Mouse (Mus musculus): ENCODE measurements at regions not wholly inside any gene's neighbourhood (a gene's known extent, or its start where the extent isn't known, plus 50 kb on each side); places are given as distances from the start of the nearest gene placed in this dataset.
A peak's percentile ranks its signal among the peaks of the same experiment; 100 is the strongest.

- DNase-seq (ENCODE audit: low spot score in 2 of 2), result peak in 1 of 2 experiments; percentile 27
Measured at GRCm38 (mm10) chr15:68811041-68811440, 2310.3 kb upstream of the Lrrc6 start.

DNA sequence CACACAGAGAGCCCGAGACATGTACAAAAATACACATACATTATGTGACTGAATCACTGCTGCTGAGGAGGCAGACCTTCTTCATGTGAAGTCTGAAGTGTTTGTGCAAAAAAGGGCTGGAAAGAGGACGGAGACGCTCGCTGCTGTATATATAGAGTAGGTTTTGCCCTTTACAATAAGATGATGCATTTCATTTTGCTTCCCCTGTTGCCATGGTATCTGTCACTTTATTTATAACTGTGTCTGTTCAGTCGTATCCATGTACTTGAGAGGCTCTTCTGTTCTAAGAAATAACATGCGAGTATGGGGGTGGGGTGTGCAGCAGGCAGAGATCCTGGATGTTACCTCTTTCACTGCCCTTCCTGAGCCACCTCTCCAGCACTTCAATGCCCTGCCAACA is 2309.9 kb upstream of the Lrrc6 start:
- peak in 1 of 2 experiments; percentile 84 for DNase-seq (ENCODE audit: low spot score in 2 of 2)

DNA sequence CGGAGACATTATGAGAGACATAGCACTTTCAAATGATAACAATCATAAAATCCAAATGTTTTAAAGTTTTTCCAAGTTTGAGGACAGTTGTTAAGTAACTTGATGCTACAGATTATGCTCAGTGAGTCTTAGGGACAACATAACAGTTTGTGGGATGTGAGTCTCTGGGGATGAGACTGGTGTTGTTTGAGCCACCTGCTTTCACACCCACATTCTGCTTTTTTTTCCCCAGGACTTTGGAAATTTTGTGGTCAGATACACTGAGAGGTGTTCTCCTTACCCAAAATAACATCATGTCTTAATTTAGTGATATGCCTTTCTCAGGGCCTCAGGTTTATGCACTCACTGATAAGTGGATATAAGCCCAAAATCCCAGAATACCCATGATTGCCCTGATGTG is 2307.5 kb upstream of the Lrrc6 start:
- DNase-seq (ENCODE audit: low spot score in 2 of 2), result peak in 1 of 2 experiments; percentile 26

DNA sequence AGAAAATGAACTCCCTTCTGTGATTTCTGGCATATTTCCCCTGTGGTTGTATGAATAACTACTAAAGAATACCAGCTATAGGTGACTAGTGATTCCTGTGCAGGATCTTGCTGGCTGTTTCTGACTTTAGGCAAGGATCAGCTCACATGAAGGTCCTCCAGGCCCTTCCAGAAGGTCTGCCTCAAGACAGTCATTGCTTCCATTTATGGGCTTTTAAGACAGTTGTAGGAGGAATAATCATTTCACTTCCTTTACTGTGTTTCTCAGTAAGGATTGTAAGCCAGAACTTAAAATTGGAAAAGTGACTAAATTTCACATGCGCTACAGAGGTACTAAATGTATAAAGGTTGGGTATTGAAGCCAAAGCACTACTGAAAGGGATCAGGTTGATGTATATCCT is 2303.5 kb upstream of the Lrrc6 start:
- DNase-seq (ENCODE audit: low spot score in 2 of 2), result peak in 1 of 2 experiments; percentile 29

DNA sequence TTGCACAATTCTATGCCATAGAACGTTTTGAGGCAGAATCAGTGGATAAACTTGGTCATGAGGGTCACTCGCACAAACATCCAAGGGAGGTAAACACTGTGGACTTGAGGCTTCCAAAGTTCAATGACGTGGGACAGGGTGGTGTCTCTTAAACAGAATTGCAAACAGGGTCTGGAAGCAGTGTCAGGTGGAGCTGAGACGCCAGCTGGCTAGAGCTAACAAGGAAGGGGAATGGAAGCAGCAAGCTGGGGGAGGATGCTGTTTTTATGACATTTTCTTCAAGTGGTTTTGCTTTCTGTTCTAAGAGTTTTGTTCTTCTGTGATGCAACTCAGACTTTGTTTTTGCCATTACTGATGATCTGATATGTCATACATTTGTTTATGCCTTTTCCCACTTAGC is 2301.1 kb upstream of the Lrrc6 start:
- peak in 1 of 2 experiments; percentile 33 for DNase-seq (ENCODE audit: low spot score in 2 of 2)

- DNase-seq (ENCODE audit: low spot score in 2 of 2), result no peak
Measured at GRCm38 (mm10) chr15:68797406-68797805, 2296.7 kb upstream of the Lrrc6 start.

- peak in 1 of 2 experiments; percentile 39 for DNase-seq (ENCODE audit: low spot score in 2 of 2)
Measured at GRCm38 (mm10) chr15:68795239-68795960, 2294.7 kb upstream of the Lrrc6 start.

DNA sequence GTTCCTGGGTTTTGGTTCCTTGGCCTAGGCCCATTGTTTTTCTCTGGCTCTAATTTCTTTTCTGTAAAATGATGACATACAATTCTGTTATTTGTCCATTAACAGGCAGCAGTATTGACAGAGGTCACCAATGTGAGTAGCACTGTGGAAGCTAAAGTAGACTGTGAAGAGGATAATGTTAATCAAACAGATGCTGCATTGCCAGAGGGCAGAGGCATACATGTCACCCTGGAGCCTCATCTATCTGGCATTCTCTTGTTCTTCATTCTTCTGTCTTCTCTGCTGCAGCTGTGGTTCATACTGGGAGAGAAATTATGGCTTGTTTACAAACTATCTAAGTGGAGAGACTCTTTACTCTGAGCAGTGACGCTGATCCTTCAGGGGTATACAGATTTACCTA is 2259.2 kb upstream of the Lrrc6 start:
- DNase-seq (ENCODE audit: low spot score in 2 of 2), result no peak

- DNase-seq (ENCODE audit: low spot score in 2 of 2), result no peak
Measured at GRCm38 (mm10) chr15:68755255-68755654, 2254.5 kb upstream of the Lrrc6 start.

DNA sequence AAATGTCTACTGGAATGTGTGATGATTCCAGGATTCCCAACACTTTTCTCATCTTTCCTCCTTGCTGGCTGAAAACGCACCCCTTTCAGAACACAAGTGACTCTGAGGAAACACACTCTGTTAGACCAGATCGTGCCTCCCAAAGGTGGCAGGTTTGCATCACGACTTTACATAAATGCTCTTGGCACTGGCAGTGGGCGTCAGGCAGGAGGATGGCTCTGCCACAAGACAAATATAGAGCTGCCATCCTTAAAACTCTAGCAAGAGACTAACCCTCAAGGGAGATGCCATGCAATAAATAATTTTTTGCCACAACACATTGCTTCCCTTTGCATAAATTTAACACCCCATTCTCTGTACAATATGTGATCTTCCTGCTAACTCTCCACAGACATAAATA is 2254.1 kb upstream of the Lrrc6 start:
- DNase-seq (ENCODE audit: low spot score in 2 of 2), result peak in 1 of 2 experiments; percentile 92

GRCm38 (mm10) chr15:68739344-68739743 is 2238.6 kb upstream of the Lrrc6 start:
- no peak for DNase-seq (ENCODE audit: low spot score in 2 of 2)

DNA sequence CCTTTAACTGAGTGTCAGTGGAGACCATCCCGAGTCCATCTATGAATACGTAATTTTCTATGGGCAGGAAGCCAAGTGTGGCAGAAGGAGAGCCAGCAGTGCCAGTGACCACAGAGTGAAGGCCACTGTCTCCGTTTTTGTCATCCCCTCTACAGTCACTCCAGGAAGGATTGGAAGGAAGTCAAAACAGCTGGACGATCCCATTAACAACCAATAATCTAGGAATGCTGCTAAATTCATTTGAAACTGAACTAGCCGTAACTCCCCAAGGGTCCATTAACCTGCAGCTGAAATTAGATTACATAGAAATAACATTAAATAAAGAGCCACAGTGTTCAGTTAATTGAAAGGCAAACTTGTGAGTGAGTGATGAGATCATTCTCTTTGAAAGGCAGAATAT is 2220.5 kb upstream of the Lrrc6 start:
- no peak for DNase-seq (ENCODE audit: low spot score in 2 of 2)

DNA sequence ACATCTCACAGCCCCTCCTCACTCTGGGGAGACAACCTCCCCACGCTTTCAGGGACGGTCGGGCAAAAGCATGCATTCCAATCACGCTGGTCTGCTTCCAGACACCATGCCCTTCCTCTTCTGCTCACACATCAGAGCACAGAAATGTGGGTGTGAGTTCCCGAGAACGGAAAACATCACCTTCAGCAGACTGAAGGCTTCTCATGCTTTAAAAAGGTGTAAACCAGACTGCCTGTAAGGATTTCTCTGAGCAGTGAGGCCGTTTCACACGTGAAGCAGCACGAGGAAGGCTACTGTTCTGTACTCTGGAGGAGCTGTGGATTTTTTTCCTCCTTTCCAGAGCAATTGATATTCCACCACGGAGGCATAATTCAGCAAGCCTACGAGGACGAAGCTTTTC is 2218.8 kb upstream of the Lrrc6 start:
- peak in 1 of 2 experiments; percentile 66 for DNase-seq (ENCODE audit: low spot score in 2 of 2)

GRCm38 (mm10) chr15:68714337-68714736 is 2213.6 kb upstream of the Lrrc6 start:
- peak in 1 of 2 experiments; percentile 70 for DNase-seq (ENCODE audit: low spot score in 2 of 2)

DNA sequence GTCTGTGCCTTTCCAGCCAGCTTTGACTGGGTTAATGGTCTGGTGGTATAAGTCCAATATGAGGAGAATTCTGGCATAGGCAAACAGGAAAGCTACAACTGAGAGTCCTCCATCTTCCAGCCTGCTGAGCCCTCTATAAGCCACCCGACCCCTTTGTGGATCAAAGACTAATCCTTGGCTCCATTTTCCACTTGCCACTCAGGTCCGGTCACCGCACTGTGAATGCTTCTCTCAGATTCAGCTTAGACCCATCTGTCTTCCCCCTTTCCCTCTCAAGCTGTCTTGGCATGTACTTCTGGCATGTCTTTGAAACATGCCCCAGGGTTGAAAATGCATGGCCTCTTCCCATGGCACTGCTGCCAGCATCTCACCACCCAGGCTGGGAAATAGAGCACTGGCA is 2206.6 kb upstream of the Lrrc6 start:
- no peak for DNase-seq (ENCODE audit: low spot score in 2 of 2)

DNA sequence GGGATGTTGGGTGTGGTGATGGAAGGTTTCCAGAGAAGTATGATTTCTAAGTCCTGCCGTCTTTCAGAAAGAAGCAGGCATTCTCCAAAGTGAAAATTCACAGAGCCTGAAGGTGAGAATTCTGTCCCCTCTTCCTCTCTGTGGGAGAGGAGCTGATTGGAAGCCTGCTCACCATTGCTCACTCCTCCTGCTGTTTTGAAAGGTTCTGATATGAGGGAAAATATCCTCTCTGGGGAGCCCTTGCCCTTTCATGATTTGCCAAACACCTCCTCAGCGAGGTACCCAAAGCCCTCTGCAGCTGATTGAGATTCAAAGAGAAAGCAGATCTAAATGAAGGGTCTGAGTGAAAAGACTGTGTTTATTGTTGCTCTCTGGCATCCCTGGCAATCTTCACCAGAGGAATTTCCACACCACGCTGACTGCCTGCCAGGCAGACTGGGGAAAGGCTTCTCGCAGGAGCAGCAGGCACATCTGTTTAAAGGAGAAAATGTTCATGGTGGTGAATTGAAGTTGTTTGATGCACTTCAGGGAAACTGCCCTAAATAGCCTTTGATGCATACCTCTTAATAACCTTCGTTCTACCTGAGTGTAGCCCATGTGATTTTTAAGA is 2194.4 kb upstream of the Lrrc6 start:
- DNase-seq (ENCODE audit: low spot score in 2 of 2), result no peak

DNA sequence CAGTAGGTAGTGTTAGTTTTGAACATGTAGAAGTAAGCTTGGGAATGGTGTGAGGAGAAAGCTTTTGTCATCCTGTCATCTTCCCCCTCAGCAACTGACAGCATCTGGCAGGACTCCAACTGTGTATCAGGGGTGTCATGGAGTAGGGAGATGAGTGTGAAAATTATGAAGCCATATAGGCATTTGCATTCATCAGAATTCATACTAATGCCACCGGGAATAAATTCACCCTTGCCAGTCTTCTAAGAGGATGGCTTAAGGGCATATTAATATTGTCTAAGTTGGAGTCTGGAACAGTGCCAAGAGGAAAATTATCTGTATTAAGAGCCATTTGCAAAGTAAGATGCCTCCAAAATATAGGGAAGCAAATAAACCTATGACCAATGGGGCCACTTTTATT is 2166.8 kb upstream of the Lrrc6 start:
- no peak for DNase-seq (ENCODE audit: low spot score in 2 of 2)

- no peak for DNase-seq (ENCODE audit: low spot score in 2 of 2)
Measured at GRCm38 (mm10) chr15:68665331-68665730, 2164.6 kb upstream of the Lrrc6 start.

DNA sequence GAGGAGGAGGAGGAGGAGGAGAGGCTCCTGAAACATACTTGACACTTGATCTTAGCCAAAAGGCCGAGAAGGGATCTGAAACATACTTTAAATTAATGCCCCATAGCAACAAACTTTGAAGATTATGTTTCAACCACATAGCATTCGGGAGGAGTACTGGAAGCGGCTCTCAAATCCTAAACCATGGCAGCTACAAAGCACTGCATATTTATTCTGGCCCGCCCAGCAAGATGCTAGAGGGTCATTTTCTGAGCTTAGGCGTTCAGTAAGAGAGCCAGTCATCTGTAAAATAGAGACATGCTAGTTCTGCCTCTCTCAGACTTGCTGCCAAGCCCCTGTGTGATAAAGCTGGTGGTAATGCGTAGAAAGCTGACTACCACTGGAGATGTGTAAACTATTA is 2156.0 kb upstream of the Lrrc6 start:
- no peak for DNase-seq (ENCODE audit: low spot score in 2 of 2)

DNA sequence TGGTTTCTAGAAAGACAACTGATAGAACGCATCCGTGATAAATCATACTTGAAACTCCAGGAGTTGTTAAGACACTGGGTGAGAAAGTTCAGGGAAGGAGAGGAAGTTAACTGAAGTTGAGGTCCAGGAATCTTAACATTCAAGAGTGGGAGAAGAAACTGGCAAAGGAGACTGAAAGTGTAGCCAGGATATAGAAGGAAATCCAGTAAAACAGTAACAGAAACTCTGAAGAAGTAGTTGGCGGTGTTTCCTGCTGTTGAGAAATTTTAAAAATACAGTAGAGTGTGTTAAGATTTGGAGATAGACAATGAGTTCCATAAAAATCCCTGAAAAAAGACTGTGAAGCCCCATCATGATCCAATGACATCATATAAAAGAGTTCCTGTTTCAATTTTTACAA is 2154.3 kb upstream of the Lrrc6 start:
- no peak for DNase-seq (ENCODE audit: low spot score in 2 of 2)

DNA sequence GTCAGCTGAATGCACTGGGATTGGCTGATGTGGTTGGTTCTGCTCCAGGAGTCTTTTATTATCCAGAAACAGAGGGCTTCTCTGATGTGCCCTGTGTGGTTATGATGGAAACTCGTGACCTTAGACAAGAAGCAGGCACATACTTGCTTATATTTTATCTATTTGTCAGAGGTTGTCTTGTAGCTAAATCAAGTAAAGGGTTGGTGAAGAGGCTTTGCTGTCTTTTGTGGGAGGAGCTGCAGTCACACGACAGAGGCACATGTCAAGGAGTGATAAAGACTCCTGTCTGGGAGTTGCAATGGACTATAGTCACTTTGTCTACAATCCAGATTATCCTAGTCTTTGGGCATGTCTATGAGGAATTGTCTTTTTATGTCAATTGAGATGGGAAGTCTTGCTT is 2149.9 kb upstream of the Lrrc6 start:
- DNase-seq (ENCODE audit: low spot score in 2 of 2), result no peak

DNA sequence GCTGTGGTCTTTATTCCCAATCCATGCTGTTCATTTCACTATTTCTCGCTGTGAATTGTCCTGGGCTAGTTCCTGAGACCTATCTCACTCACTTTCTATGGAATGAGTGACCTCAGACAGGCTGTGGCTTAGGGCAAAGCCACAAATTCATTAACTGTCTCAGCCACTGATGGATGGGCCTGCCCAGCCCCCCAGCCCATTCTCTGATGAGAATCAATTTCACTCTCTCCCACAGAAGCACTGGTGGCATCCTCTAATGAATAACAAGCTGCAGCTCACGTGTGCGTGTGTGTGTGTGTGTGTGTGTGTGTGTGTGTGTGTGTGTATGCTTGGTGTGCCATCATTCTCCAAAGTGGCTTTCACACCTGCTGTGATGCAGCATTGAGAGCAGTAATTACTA is 2149.3 kb upstream of the Lrrc6 start:
- no peak for DNase-seq (ENCODE audit: low spot score in 2 of 2)

- no peak for DNase-seq (ENCODE audit: low spot score in 2 of 2)
Measured at GRCm38 (mm10) chr15:68646865-68647264, 2146.2 kb upstream of the Lrrc6 start.
